Comparison of ENCODE assay signal across 29 mouse cellular contexts in genomic region chr10:66960136-66960535, GRCm38 (mm10).
"Had no signal": no experiment of that assay in that cellular context is flagged by ENCODE, and none has a peak within 500 bp of the region (broad histone marks: within the 10 kb centered on the region; RNA-seq: fewer than 3 reads in every experiment).

No protein-coding gene starts in this region.

- H3K27me3 ChIP-seq: heart, embryonic 12.5 days; heart, embryonic 13.5 days; heart, embryonic 15.5 days; hindbrain, embryonic 12.5 days; hindbrain, embryonic 13.5 days; intestine, embryonic 15.5 days; kidney, embryonic 15.5 days had no signal

- H3K4me3 ChIP-seq: heart, embryonic 10.5 days; heart, embryonic 12.5 days; heart, embryonic 13.5 days; heart, embryonic 15.5 days; hindbrain, embryonic 10.5 days; hindbrain, embryonic 12.5 days; hindbrain, embryonic 13.5 days; hindbrain, embryonic 15.5 days; intestine, embryonic 15.5 days; kidney, embryonic 15.5 days; layer of hippocampus, adult 2 months; left cerebral cortex, adult 2 months had no signal

- DNase-seq: heart, postnatal 10 days; heart, postnatal 14 days; heart, postnatal 36 days; heart, postnatal 4 days; kidney, adult 11 months; kidney, adult 18-20 months; kidney, adult 9 months; kidney, postnatal 4 days; layer of hippocampus, adult 9-11 months; layer of hippocampus, postnatal 36 days had no signal

- H3K4me1 ChIP-seq: hindbrain, embryonic 15.5 days; intestine, embryonic 15.5 days had no signal

- H3K9ac ChIP-seq: heart, embryonic 12.5 days; heart, embryonic 13.5 days; heart, embryonic 15.5 days; hindbrain, embryonic 12.5 days; hindbrain, embryonic 13.5 days; hindbrain, embryonic 14.5 days; hindbrain, embryonic 15.5 days; intestine, embryonic 15.5 days; kidney, embryonic 15.5 days had no signal

- H3K4me2 ChIP-seq: heart, embryonic 11.5 days; heart, embryonic 12.5 days; heart, embryonic 13.5 days; heart, embryonic 15.5 days; hindbrain, embryonic 12.5 days; hindbrain, embryonic 13.5 days; hindbrain, embryonic 14.5 days; hindbrain, embryonic 15.5 days; intestine, embryonic 15.5 days; kidney, embryonic 15.5 days had no signal

- H3K9me3 ChIP-seq: heart, embryonic 10.5 days; heart, embryonic 12.5 days; heart, embryonic 13.5 days; heart, embryonic 15.5 days; hindbrain, embryonic 10.5 days; hindbrain, embryonic 12.5 days; hindbrain, embryonic 13.5 days; hindbrain, embryonic 15.5 days; intestine, embryonic 15.5 days; kidney, embryonic 15.5 days had no signal

- ATAC-seq: hindbrain, embryonic 16.5 days; hindbrain, postnatal 0 days; inflammation-experienced regulatory T-cells, adult 6 months; intestine, embryonic 15.5 days; intestine, embryonic 16.5 days; intestine, postnatal 0 days had no signal

- H3K36me3 ChIP-seq: heart, embryonic 10.5 days; heart, embryonic 12.5 days; heart, embryonic 13.5 days; heart, embryonic 15.5 days; hindbrain, embryonic 10.5 days; hindbrain, embryonic 12.5 days; hindbrain, embryonic 13.5 days; hindbrain, embryonic 15.5 days; intestine, embryonic 15.5 days; kidney, embryonic 15.5 days had no signal

- H3K27ac ChIP-seq: heart, embryonic 10.5 days; heart, embryonic 13.5 days; heart, embryonic 15.5 days; hindbrain, embryonic 10.5 days; hindbrain, embryonic 12.5 days; hindbrain, embryonic 13.5 days; hindbrain, embryonic 14.5 days; hindbrain, embryonic 15.5 days; hindbrain, postnatal 0 days; intestine, embryonic 15.5 days; layer of hippocampus, adult 2 months; left cerebral cortex, adult 2 months had no signal
